Mouse (Mus musculus) spleen, adult 2 months (tissue): Measurements from ENCODE around the gene Fhit.

Source experiments
- CTCF ChIP-seq: fragments of 200-500 bp; IDR thresholded peaks from 2 replicates; pipeline ENCODE4 v1.5.1; 2011; ENCODE audit warnings: mild to moderate bottlenecking, inconsistent platforms; ENCODE audit not compliant: insufficient read depth, insufficient read length, insufficient replicate concordance; ENCODE audit errors: extremely low read depth
- POLR2A ChIP-seq: fragments of 200-500 bp; IDR thresholded peaks from 2 replicates; pipeline ENCODE4 v1.6.1; 2011; ENCODE audit warnings: low read depth, low read length, inconsistent platforms

- TF ChIP-seq CTCF = no peak
- no peak for TF ChIP-seq POLR2A
Observed at GRCm38 (mm10) chr14:10364281-10364680, 797.6 kb downstream of the Fhit start.
